Mouse (Mus musculus) lung, embryonic 14.5 days (tissue): ENCODE measurements around the gene Selp. TPM values are rescaled to one million over a fixed set of nuclear protein-coding genes. Genes with fewer than 3 reads are reported as not detected.

ENCODE experiments used
- ATAC-seq: fragments of 200-750 bp; cut with Nextera tagmentation; 2 replicates; pipeline ENCODE4 v1.8.0; 2017; ENCODE audit warnings: mild to moderate bottlenecking, moderate TSS enrichment, moderate library complexity; ENCODE audit not compliant: insufficient read depth
- DNase-seq: peaks from one replicate; pipeline ENCODE4 v3.0.0-alpha.2; 2015
- H3K27ac ChIP-seq: fragments of 300-500 bp; sonication (generic); 2 replicates; pipeline ENCODE4 v1.5.1; 2014; ENCODE audit warnings: low read depth, mild to moderate bottlenecking, moderate library complexity
- H3K27me3 ChIP-seq: fragments of 300-500 bp; sonication (generic); 2 replicates; pipeline ENCODE4 v1.6.1; 2014; ENCODE audit warnings: low read length, control low read depth; ENCODE audit not compliant: insufficient read depth
- H3K36me3 ChIP-seq: fragments of 300-500 bp; sonication (generic); 2 replicates; pipeline ENCODE4 v1.6.1; 2014; ENCODE audit warnings: control low read depth; ENCODE audit not compliant: insufficient read depth
- H3K4me1 ChIP-seq: fragments of 300-500 bp; sonication (generic); 2 replicates; pipeline ENCODE4 v1.6.1; 2014; ENCODE audit warnings: antibody characterized with exemption, control low read depth; ENCODE audit not compliant: insufficient read depth
- H3K4me2 ChIP-seq: fragments of 300-500 bp; sonication (generic); 2 replicates; pipeline ENCODE4 v1.6.1; 2014; ENCODE audit warnings: mild to moderate bottlenecking
- H3K4me3 ChIP-seq: fragments of 300-500 bp; sonication (generic); 2 replicates; pipeline ENCODE4 v1.5.1; 2014; ENCODE audit warnings: low read depth, low read length
- H3K9ac ChIP-seq: fragments of 300-500 bp; sonication (generic); 2 replicates; pipeline ENCODE4 v1.6.1; 2014
- H3K9me3 ChIP-seq: fragments of 300-500 bp; sonication (generic); 2 replicates; pipeline ENCODE4 v1.6.1; 2016; ENCODE audit warnings: low read depth, low read length, control low read depth
- CTCF ChIP-seq: IDR thresholded peaks from 2 replicates; pipeline ENCODE4 v1.5.1; 2016; ENCODE audit warnings: antibody characterized with exemption, low read depth
- WGBS: fragments of 180-500 bp; shearing (Covaris S2); extraction: QIAGEN DNeasy Blood & Tissue Kit; methylation state at CpG from one replicate; pipeline ENCODE4 v1.1.7; 2014; 5-methylcytosine and 5-hydroxymethylcytosine counted together
- polyA plus RNA-seq: library from polyadenylated mRNA; unstranded; fragments of >200 nt; fragmentation: Nextera tagmentation; extraction: Ambion mirVana; gene quantifications from 2 replicates; pipeline ENCODE4 v1.2.1, GENCODE M21; 2014

Gene Selp
- polyA plus RNA-seq, 1 experiment from 2014 or later, result not detected

- Histone ChIP-seq H3K27ac (no peak overlapping the region), H3K9me3 (no peaks in the 10 kb centered on the region), H3K27me3 (no peaks in the 10 kb centered on the region), H3K4me1 (no peaks in the 10 kb centered on the region), H3K9ac (no peak overlapping the region), H3K4me2 (no peak overlapping the region), H3K36me3 (no peaks in the 10 kb centered on the region), H3K4me3 (no peak overlapping the region)
- TF ChIP-seq CTCF, result no peak
- ATAC-seq (no peak), DNase-seq (no peak)
These were observed 61.8 kb downstream of the Selp start for GRCm38 (mm10) chr1:164176856-164177255.

- Histone ChIP-seq H3K27me3 (no peaks in the 10 kb centered on the region), H3K4me2 (no peak overlapping the region), H3K36me3 (no peaks in the 10 kb centered on the region), H3K4me3 (no peak overlapping the region), H3K4me1 (no peaks in the 10 kb centered on the region), H3K9me3 (no peaks in the 10 kb centered on the region), H3K27ac (no peak overlapping the region), H3K9ac (no peak overlapping the region)
- TF ChIP-seq CTCF, result no peak
- DNase-seq (peak; percentile 52), ATAC-seq (no peak)
- 68% methylated on average over 6 of the region's 6 CpGs for WGBS
These were observed 63.4 kb downstream of the Selp start for GRCm38 (mm10) chr1:164178429-164178828.

- WGBS, result 42% methylated on average over 16 of the region's 16 CpGs
- Histone ChIP-seq H3K9me3 (no peaks in the 10 kb centered on the region), H3K4me2 (peak overlapping the region; percentile 49), H3K4me1 (no peaks in the 10 kb centered on the region), H3K27me3 (no peaks in the 10 kb centered on the region), H3K4me3 (peak overlapping the region; percentile 13; the same call in 1 of the 2 replicates), H3K9ac (no peak overlapping the region), H3K36me3 (no peaks in the 10 kb centered on the region), H3K27ac (no peak overlapping the region)
- peak; percentile 83 for ATAC-seq
- DNase-seq, result peak; percentile 93
- TF ChIP-seq CTCF, result peak; percentile 87
These were observed 69.2 kb downstream of the Selp start for GRCm38 (mm10) chr1:164184142-164184870.

- no peaks in the 10 kb centered on the region for H3K4me1 ChIP-seq
- TF ChIP-seq CTCF, result no peak
- no peaks in the 10 kb centered on the region for H3K9me3 ChIP-seq
- ATAC-seq, result no peak; the same call in 1 of the 2 replicates
- H3K9ac ChIP-seq, result no peak overlapping the region
- H3K4me2 ChIP-seq, result no peak overlapping the region
- DNase-seq, result no peak
- H3K36me3 ChIP-seq, result no peaks in the 10 kb centered on the region
- no peaks in the 10 kb centered on the region for H3K27me3 ChIP-seq
- 38% methylated on average over 8 of the region's 8 CpGs for WGBS
- no peak overlapping the region for H3K27ac ChIP-seq
- H3K4me3 ChIP-seq, result no peak overlapping the region
These were observed 69.8 kb downstream of the Selp start for GRCm38 (mm10) chr1:164184871-164185223.

- H3K9me3 ChIP-seq, result no peaks in the 10 kb centered on the region
- no peak overlapping the region for H3K4me3 ChIP-seq
- no peaks in the 10 kb centered on the region for H3K27me3 ChIP-seq
- H3K4me2 ChIP-seq, result no peak overlapping the region
- no peak overlapping the region for H3K27ac ChIP-seq
- ATAC-seq (no peak), DNase-seq (peak; percentile 18)
- H3K9ac ChIP-seq, result no peak overlapping the region
- H3K4me1 ChIP-seq, result no peaks in the 10 kb centered on the region
- H3K36me3 ChIP-seq, result no peaks in the 10 kb centered on the region
- no peak for TF ChIP-seq CTCF
- 41% methylated on average over 4 of the region's 4 CpGs for WGBS
These were observed 70.3 kb downstream of the Selp start for GRCm38 (mm10) chr1:164185316-164185715.

GRCm38 (mm10) chr1:164187002-164187560 lies 72.0 kb downstream of the Selp start:
- H3K4me3 ChIP-seq, result no peak overlapping the region
- no peaks in the 10 kb centered on the region for H3K27me3 ChIP-seq
- no peaks in the 10 kb centered on the region for H3K4me1 ChIP-seq
- no peaks in the 10 kb centered on the region for H3K9me3 ChIP-seq
- ATAC-seq, result no peak
- no peaks in the 10 kb centered on the region for H3K36me3 ChIP-seq
- H3K27ac ChIP-seq, result no peak overlapping the region
- no peak overlapping the region for H3K4me2 ChIP-seq
- 48% methylated on average over 1 of the region's 1 CpGs for WGBS
- no peak for TF ChIP-seq CTCF
- no peak for DNase-seq
- H3K9ac ChIP-seq, result no peak overlapping the region

GRCm38 (mm10) chr1:164199551-164199950 lies 84.5 kb downstream of the Selp start:
- H3K27ac ChIP-seq, result no peak overlapping the region
- no peak overlapping the region for H3K9ac ChIP-seq
- no peak for ATAC-seq
- H3K4me1 ChIP-seq, result no peaks in the 10 kb centered on the region
- no peaks in the 10 kb centered on the region for H3K36me3 ChIP-seq
- no peaks in the 10 kb centered on the region for H3K9me3 ChIP-seq
- no peak overlapping the region for H3K4me3 ChIP-seq
- WGBS, result 79% methylated on average over 4 of the region's 4 CpGs
- no peak for DNase-seq
- no peak overlapping the region for H3K4me2 ChIP-seq
- no peak for TF ChIP-seq CTCF
- no peaks in the 10 kb centered on the region for H3K27me3 ChIP-seq

Other genes starting within 250 kb of the Selp start
- gene Scyl3, start 186.2 kb upstream of the Selp start, polyA plus RNA-seq, result 19.2 and 19.8 TPM in 2 replicates
- 32.7 and 34.1 TPM in 2 replicates for gene BC055324, start 120.5 kb upstream of the Selp start, polyA plus RNA-seq
- 9.0 and 10.2 TPM in 2 replicates for gene Mettl18, start 120.4 kb upstream of the Selp start, polyA plus RNA-seq
- not detected in 2 replicates for gene Sele, start 67.0 kb upstream of the Selp start, polyA plus RNA-seq
- 0.26 and 0.61 TPM in 2 replicates for gene Sell, start 53.3 kb upstream of the Selp start, polyA plus RNA-seq
- gene F5, start 36.6 kb downstream of the Selp start, polyA plus RNA-seq, result 0.42 and 0.53 TPM in 2 replicates
- 9.2 and 9.4 TPM in 2 replicates for gene Slc19a2, start 133.8 kb downstream of the Selp start, polyA plus RNA-seq
- gene Ccdc181, start 160.3 kb downstream of the Selp start, polyA plus RNA-seq, result 5.0 and 6.0 TPM in 2 replicates
- 32.6 and 32.9 TPM in 2 replicates for gene Nme7, start 188.9 kb downstream of the Selp start, polyA plus RNA-seq
- gene Blzf1, start 192.2 kb downstream of the Selp start, polyA plus RNA-seq, result 23.9 and 27.8 TPM in 2 replicates